Mouse (Mus musculus) forelimb bud, embryonic 11.5 days (tissue): ENCODE results near the gene Myh13.

Experiments used
- DNase-seq: peaks from one replicate; pipeline ENCODE4 v3.0.0-alpha.2; 2012; ENCODE audit warnings: low read depth, low spot score

The Myh13 gene

DNA sequence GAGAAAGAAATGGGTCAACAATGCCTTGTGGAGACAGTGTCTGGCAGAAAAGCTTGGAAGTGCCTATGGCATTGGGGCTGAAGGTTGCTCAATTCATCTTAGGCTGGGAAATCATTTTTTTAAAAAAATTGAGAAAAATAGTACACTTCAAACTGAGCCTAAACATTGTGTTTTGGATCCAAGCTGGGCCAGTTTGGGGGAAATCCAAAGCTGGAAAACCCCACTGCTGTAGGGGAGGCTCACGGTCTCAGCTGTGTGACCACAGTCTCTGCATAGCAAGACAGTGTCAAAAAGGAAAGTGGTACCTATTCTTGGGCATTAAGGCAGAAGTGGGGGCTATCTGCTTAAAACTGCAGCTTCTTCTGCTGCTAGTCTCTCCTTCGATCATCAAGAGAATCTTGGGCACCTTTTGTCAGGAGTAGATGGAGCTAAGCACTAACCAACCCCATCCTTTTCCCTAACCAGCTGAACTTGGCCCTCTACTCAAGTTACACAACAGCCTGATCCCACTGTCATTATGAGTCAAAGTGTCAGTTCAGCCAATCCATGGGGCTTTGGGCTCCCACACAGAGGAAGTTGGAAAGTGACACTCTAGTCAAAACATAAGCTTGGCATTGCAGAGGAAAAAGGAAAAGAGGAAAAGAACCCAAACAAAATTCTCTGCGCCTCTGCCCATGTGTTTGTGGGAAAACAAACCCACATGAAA, 69.4 kb downstream of the Myh13 start:
- DNase-seq: no peak

DNA sequence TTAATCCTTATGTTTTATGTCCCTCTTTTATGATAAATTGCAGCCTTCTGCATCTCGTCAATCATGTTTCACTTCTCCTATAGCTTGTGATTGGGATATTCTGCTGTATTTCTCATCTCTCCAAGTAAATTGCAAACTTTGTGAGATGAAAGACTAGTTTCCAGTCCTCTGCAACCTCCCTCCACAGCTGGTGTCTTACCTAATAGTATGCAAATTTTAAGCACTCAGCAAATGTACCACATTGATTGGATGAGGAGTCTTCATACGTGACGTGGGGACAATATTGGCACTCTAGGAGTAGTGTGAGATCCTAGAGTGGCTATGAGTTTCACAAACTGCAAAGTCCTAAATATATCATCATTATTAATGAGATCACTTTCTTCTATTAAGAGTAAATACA, 70.9 kb downstream of the Myh13 start:
- no peak for DNase-seq

DNA sequence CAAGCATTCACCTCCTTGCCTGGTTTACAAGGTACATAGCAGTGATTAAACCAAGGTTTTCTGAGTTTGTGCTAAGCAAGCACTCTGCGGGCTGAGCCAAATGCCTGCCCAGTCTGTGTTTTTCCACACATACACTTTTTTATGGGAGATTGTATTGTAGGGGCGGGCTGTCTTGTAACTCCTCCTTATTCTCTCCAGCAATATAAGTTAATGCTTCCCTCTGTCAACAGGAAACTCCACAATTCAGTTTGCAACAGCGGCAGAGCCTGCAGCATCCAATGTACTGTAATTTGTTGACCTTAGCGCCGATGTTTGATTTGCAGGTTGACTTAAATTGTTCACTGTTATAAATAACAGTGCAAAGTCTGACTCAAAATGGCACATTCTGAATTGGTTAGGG, 79.5 kb downstream of the Myh13 start:
- DNase-seq: no peak

DNA sequence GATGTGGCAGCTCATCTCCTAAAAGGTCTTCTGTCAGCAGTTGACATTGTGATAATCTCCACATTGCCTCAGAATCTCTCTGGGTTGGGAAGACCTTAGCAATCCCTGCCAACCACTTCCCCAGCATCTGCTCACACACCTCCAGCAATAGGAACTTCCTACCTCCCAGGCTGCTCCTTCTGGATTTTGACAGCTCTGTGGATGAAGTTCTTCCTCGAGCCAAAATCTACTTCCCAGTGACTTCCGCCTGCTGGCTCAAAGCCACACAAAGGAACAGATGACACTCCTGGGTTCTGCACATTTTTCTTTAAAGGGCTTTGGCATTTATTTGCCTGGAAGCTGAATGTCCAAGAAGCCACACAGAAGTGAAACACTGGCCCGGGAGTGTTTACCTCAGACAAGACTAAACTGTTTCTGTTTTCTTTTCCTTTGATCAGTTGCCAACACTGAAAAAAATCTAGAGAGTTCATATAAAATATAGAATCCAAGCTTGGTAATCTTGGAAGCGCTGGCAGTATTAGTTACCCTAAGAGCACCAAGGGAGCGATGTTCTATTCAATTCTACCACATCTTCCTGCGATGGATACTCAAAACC, 93.0 kb downstream of the Myh13 start:
- DNase-seq: no peak
